Mouse (Mus musculus) layer of hippocampus, postnatal 36 days (tissue): Measurements from ENCODE around the gene Kmt2d. TPM values are rescaled to one million over a fixed set of nuclear protein-coding genes. Genes with fewer than 3 reads are reported as not detected.
"Not testable (repeated sequence)": the region's sequence is repeated elsewhere in the genome, so short reads cannot be mapped to it uniquely, and the experiment has no call there.

Source experiments
- DNase-seq, 2 experiments: peaks; one replicate each; pipeline ENCODE4 v3.0.0; 2022
- total RNA-seq, 2 experiments: library from RNA; stranded (reverse); gene quantifications; 2 replicates each; pipeline ENCODE4 v1.2.3; 2021

The Kmt2d gene
- total RNA-seq, 2 experiments from 2014 or later: 81.4 to 101 TPM

DNA sequence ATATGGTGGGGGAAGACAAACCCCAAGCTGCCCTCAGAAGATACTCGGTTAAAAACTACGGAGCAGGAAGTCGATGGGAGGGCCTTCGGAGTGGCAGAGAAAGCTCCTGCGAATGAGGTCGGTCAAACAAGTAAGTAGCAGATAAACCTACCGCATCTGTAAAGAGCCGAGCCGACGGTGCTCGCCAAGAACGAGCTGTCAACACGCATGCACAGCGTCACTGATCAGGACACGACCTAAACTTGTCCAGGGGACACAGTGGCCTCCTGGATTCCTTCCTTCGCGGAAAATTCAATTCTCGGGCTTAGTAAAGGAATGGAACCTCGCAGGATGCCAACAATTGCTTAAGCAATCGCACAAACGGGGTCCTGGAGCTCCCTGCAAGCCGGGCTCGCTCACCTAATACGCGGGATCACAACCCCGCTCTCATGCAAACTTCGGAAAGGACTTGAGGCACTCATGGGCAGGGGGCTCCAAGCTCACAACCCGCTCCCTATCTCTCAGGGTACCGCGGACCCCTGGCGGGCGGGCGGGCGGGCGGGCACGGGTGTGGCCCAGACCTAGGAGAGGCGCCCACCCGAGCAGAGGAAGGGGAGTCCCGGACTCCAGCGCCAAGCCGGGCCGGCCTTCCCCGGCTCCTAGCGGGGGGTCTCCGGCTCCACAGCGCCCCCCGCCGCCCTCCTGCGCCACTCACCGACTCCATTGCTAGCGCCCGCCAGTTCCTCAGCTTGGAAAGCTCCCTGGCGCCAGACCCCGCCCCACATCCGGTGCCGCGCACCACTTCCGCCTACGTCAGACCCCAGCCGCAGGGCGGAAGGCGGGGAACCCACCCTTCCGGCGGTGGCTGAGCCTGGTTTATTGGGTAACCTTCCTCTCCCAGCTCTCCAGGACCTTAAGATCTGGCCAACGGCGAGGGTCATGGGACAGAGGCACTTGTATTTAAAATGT, 40.0 kb downstream of the Kmt2d start, which contains the start of gene Prkag1:
Prkag1 (minus strand) TSS at position 786 of the 948 bp plus-strand sequence.
- DNase-seq: peak; percentile 95 to 96

DNA sequence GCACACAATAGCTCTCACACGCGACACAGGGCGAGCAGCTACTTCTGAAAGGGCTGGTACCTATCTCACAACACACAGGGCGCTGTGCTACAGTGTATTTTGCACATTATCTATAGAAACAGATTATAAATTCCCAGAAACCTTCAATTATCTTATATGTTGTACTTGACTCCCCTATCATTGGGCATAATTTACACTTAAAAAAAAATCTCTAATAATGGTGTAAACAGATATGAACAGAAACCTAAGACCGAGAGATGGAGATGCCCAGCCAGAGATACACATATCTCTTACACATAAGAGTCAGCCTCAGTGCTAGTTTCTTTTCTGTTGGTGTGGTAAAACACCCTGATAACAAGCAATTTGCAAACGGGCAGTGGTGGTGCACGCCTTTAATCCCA, 43.4 kb downstream of the Kmt2d start:
- DNase-seq: no peak

DNA sequence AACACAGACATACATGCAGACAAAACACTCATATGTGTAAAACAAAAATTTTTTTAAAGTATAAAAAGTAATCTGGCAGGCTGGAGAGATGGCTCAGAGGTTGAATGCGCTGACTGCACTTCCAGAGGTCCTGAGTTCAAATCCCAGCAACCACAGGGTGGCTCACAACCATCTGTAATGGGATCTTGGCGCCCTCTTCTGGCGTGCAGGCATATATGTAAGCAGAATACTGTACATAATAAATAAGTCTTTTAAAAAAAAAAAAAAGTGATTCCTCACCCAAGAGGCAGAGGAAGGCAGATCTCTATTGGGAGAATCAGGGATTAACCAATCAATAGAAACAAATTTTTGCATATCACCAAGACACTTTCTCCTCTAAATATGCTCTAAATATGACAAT, 47.6 kb downstream of the Kmt2d start:
- no peak for DNase-seq

DNA sequence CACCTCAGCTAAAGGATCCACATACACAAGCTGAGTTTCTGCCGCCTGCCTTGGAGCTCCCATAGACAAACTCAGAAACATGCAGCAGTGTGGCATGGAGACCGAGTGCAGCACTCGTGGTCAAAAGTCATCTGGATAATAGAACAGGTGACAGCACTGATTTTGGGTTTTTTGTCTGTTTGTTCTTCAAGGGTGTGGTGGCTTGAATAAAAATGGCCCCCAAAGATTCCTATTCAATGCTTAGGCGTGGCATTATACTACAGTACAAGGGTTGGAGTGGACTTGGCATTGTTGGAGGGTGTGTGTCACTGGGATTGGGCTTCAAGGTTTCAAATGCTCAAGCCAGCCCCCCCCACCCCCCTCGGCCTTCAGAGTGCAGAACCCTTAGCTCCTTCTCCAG, 48.9 kb downstream of the Kmt2d start:
- no peak for DNase-seq

DNA sequence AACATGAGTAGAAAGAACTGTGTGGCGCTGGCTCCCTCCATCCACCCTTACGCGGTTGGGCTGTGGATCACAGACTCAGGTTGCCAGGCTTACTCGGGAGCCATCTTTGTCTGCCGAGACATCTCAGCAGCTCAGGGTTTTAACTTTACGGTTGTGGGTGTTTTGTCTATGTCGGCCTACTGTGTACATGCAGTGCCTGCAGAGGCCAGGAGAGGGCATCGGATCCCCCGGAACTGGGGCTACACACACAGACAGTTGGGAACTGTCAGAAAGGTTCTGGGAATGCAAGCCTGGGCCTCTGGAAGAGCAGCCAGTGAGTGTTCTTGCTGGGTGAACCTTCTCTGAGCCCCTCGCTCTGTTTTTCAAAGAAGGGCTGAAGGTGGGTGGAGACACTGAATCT, 49.6 kb downstream of the Kmt2d start:
- no peak for DNase-seq

DNA sequence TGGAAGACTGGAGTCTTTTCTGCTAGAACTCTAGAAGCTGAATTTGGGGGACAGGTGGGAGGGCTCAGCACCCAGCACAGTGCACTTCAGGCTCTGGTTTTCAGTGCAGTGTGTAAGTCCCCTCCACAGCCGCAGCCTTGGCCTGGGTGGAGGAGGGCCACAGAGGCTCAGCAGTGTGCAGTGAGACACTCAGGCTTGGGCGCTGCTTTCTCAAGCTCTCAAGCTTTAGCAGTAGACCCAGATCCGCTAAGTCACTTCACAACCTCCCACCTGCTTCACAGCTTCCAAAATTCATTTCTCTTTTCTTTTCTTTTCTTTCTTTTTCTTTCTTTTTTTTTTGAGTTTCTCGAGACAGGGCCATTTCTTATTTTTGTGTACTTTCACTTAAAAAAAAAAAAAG, 50.1 kb downstream of the Kmt2d start:
- DNase-seq: no peak

DNA sequence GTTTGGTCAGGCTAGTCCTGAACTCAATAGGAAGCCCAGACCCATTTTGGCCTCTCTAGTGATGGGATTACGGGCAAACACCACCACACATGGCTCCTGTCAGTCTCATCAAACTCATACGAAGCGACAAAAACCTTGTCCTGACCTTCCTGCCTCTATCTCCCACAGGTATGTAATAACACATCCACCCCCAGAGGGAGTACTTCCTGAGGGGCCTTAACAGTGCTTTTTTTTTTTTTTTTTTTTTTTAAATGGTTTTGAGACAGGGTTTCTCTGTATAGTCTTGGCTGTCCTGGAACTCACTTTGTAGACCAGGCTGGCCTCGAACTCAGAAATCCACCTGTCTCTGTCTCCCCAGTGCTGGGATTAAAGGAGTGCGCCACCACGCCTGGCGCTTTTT, 52.8 kb downstream of the Kmt2d start:
- DNase-seq: no peak

DNA sequence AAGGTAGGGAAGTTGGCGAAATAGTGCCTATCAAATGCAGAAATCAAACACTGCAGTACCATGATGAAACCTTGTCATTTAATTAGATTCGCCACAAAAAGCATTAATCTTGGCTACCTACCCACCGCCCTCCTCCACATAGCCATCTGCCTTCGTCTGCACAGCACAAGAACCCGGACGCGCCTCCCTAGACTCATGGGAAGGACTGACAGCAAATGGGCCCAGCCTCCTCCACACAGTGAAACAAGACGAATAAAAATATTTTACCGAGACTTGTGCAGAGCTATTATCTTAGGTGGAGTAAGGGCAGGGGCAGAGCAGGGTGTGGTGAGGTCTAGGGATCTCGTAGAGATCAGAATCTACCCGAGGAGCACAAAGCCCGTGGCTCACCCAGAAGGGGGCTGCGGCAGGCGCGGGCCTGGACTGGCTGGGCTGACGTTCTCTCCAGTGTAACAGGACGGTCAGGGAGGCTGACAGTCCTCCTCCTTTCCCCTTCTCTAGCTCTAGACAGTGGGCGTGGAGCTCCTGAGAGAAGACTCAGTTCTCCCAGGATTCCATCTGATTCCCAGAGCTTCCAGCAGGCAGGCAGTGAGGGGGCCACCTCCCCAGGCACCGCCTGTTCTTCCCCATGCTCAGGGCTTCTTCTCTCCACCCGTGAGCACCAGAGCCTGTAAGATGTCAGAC, 58.1 kb downstream of the Kmt2d start:
- DNase-seq: peak; percentile 82 to 84

DNA sequence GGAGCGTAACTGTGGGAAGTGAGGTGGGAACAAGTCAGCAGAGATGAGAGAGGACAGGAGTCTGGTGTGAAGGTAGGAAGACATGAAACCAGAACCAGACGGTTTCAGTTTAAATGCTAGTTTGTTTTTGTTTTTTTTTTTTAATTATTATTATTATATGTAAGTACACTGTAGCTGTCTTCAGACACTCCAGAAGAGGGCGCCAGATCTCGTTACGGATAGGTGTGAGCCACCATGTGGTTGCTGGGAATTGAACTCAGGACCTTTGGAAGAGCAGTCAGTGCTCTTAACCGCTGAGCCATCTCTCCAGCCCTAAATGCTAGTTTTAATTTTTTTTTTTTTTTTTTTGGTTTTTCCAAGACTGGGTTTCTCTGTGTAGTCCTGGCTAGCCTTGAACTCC, 60.8 kb downstream of the Kmt2d start:
- DNase-seq: not testable (repeated sequence)

DNA sequence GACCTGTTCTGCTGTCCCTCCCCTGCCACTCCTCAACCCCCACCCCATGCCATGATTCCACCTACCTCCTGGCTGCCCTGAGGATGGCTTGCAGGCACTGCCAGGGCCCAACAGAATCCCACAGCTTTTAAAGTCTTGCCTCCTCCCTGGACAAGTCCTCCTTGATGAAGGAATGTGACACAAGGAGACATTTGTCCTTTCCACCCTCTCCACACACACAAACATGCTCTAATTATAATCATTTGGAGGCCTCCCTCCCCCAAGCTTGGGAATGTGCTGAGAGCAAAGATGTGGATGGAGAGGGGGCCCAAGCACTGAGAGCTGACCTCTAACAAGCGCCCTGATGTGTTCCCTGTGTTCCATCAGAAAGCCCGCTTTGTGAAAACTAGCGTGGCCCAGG, 61.6 kb downstream of the Kmt2d start, which contains the start of gene Ddn:
Ddn (minus strand) TSS at position 101 of the 400 bp plus-strand sequence.
- no peak for DNase-seq

DNA sequence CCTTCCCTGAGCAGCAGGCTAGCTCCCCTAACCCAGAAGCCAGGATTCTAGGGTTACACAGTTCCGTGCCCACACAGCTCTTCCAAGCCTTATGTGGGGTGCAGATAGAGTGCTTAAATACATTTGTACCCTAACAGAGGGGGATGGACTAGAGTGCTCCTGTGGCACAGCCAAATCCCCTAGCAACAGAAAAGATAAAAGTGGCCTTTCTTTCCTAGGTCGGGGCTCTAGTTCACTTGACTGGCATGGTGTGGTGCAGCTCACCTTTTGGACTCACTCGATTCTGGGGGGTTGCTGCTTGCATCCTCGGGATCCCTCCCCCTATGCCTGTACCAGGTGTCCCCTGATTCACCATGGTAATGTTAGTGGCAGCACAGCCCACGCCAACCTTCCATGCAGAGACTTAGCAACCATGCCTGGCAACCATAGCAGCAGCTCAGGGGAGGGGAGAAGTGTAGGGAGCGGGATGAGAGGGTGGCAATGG, 62.3 kb downstream of the Kmt2d start:
- peak; percentile 86 to 87 for DNase-seq

DNA sequence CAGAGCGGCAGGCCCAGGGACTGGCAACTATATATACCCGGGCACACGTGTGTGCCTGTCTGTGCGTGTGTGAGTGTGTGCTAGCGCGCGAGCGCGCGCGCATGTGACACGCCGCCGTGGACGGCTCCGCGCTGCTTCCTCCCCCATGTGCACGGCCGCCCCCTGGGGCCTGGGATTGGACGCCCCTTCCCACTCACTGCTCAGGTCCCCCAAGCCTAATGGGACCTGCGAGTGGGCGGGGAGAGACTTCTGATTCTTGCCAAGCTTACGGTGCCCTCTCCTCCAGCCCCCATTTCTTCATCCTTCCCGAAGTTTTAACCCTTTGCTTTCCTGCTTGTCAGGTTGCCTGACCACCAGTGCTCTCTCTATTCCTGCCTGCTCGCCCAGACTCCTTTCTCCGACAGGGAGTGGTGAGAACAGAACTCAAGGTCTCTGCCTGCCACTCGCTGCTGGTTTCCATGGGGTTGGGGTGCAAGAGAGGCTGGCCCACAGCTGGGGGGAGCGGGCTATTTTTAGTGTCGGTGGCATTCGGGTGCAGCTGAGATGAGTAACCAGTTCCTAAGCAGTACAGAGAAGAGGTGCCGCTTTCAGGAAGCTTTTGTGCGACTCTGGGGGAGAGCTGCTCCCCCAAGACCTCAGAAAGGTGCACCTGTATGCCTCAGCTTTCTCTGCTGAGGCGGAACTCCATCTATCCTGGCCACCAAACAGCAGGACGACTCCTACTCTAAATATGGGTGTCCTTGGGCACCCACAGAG, 62.9 kb downstream of the Kmt2d start:
- DNase-seq: peak; percentile 82 to 83

DNA sequence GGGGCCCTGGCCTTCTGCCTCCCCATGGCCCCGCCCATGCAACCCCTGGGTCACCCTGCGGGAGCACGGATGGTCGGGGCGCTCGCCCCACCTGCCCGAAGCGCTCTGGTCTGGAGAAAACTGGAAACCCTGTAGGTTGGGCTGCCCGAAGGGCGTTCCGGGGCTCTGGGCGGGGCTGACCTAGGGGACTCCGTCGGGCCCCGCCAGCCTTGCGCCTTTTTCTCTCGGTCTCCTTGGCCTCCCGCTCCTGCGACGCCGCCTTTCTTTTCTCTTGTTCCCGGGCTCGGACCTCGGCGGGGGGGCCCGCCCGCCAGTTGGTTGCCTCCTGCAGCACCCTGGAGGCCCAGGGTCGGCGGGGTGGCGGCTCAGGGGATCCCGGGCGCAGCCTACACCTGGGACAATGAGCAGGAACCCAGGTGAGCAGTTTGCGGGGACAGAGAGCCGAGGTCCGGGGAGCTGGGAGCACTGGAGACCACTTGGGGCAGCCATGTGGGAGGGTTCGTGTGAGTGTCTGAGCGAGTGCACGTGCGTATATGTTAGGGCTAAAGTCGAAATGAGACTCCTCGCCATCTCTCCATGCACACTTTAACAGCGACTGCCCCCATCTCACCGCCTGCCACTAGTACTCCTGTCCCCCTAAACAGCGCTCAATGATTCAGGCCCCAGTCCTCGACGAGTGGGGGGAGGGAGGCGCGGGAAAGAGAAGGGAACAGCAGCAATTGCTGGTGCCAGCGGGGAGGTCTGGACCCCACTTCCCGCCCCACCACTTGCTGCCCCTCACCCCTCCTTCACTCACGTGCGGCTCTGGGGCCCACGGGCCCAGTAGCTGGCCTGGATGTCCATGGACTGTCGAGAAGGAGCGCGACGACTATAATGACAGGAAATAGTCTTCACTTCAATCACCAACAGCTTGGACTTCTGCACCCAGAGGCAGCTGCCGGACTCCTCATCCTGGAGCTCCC, 63.9 kb downstream of the Kmt2d start:
- peak in 1 of 2 experiments; percentile 41 for DNase-seq

DNA sequence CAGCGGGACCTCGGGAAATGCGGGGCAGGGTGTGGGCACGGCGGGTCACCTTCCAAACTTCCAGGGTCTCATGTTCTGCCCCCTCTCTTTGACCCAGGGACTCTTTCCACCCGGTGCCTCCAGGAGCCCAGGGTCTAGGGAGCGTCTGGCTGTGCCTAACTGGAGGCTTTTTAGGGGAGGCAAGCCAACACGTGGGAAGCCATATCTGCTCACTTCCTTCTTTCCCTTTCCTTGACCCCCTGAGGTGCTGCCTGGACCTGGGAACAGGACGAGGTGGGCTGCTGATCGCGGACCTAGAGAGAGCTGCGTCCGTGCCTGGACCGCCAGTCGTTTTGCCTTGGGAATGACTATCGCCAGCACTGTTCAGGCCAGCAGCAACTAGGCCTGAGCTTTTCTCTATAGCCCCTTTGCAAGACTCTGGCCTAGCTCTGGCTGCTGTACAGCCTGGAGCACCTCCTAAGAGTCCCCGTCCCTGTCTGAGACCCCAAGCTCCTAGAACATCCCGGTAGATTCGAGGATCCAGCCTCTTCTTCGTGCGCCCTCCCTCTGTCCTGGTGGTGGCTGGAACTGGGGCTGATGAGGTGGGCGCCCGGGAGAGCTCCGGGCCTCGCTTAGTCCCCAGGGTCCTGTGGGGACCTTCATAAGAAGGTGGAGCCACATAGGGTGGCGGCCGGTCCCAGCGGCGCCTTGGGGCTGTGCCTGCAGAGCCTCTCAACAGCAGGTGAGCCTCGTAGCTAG, 64.8 kb downstream of the Kmt2d start:
- no peak for DNase-seq

DNA sequence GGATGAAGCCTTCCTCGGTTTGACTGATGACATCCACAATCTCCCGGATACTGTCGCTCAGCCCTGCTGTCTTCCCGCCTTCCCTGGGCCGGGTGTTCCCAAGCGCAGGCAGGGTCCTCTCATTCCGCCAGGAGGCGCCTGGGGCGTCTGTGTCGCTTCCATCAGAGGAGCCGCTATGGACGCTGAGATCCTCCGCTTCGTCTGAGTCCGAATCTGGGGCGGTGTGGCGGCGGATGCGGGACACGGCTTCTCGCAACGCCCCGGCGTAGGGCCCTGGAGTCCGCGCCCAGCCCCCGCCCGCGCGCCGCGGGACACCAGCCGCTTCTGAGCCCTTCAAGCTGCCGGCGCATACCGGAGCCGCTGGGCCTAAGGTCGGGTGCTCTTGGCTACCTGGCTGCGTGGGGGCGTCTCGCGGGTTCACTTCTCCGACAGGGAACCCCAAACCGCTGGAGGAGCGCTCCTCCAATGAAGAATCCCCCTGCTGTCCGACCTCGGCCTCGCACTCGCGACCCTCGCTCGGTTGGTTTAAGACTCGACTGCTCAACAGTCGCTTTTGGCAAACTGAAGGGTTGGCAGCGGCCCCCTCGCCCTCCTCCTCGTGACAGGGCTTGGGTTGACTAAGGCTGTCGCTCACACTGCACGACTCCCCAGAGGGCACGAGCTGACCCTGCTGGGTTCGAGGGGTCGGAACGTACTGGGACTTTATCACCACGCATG, 65.5 kb downstream of the Kmt2d start:
- DNase-seq: peak; percentile 75 to 76

DNA sequence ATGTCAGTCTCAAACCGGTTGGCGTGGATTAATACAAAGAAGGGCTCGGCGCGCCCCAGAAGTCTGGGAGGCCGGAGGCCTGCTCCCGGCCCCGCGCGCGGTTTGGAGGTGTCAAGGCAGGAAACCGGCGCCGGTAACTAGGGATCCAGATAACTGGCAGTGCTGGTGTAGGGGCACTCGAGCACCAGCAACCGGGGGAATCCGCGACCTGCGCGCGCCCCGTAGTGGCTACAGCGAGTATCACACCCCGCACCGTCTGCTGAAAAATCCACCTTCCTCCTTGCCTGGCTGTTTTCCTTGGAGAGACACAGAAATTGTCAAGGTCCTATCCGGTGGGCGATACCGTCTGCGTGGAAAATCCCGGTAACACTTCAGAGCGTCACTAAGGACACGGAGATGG, 67.0 kb downstream of the Kmt2d start:
- peak; percentile 89 to 90 for DNase-seq

DNA sequence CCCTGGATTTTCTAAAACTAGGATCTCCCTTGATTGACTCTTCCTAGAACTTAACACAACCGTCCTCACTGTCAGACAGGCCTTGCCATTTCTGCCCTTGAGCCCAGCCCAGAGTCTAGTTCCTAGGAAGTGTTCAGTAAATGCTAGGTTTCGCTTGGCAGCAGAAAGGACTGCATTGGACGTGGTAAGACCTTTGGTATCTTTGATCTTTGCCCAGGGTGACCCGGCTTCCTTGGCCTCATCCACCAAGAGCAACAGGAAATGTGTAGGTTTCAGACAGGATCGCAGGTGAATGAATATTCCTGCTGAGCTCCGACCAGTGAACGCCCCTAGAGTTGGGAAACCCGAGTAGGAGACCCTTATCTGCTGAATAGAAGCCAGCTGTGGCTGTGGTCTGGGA, 68.1 kb downstream of the Kmt2d start:
- DNase-seq: no peak

DNA sequence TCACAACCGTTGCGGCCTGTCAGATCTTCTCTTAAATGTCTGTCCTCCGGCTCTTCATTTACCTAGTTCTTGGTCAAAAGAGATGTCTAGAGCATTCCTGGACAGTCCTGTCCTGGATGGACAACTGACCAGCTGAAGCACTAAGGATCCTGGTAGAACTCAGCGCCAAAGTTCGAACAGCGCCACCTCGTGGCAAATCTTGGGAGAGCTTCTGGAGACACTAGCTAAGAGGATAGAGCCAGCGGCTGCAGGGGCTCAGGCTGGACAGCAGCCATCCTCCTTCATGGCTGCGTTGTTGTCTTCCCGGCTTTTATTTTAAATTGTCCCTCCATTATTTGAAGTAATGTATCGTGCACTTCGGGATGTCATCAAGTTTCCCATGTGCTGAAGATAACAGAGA, 71.6 kb downstream of the Kmt2d start:
- DNase-seq: peak; percentile 63 to 77

DNA sequence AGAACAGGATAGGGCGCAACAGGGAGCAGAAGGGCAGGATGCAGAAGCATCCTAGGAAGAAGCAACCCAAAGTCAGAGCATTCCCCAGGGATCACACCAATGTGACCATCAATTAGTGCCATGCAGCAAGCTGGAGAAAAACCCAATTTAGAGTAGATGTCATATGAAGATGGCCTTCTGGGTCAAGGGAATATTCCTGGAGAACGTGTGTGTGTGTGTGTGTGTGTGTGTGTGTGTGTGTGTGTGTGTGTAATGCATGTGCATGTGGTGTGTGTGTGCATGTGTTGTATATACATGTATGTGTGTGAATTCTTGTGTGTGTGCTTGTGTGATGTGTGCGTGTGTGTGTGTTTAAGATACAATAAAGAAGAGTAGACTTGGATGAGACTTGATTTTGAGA, 72.1 kb downstream of the Kmt2d start:
- DNase-seq: no peak
